Mouse (Mus musculus): Measurements from ENCODE around the gene Pde1c. TPM values are rescaled to one million over a fixed set of nuclear protein-coding genes. Genes with fewer than 3 reads are reported as not detected.
"Not testable (repeated sequence)": the region's sequence is repeated elsewhere in the genome, so short reads cannot be mapped to it uniquely, and the experiment has no call there.

Pde1c gene
- 0.01 TPM in 1 of 2 replicates, not detected in the other for polyA plus RNA-seq (2012)

- Histone ChIP-seq H3K9me3 (ENCODE audit: control insufficient read depth, low read length) (no peaks in the 10 kb centered on the region), H3K4me3 (replicated peaks) (peak within 1 kb of the TSS; percentile 57), H3K36me3 (ENCODE audit: control insufficient read depth) (no peaks in the 10 kb centered on the region), H3K4me1 (ENCODE audit: control insufficient read depth) (peaks cover 6% of the 10 kb centered on the region), H3K27me3 (ENCODE audit: control insufficient read depth) (peaks cover 12% of the 10 kb centered on the region)
- no peak for TF ChIP-seq GATA1 (IDR thresholded peaks at IDR 0.05; ENCODE audit: low read length)
- no peak for TF ChIP-seq TAL1 (IDR thresholded peaks at IDR 0.05; ENCODE audit: low read length)
These were observed at the start of gene Pde1c for GRCm38 (mm10) chr6:56568470-56569372. Gene Pde1c, minus strand, starts transcription at chr6:56569103.

- Histone ChIP-seq H3K9me3 (ENCODE audit: control insufficient read depth, low read length) (no peaks in the 10 kb centered on the region), H3K4me3 (replicated peaks) (no peak overlapping the region), H3K4me1 (ENCODE audit: control insufficient read depth) (no peaks in the 10 kb centered on the region), H3K27me3 (ENCODE audit: control insufficient read depth) (no peaks in the 10 kb centered on the region), H3K36me3 (ENCODE audit: control insufficient read depth) (no peaks in the 10 kb centered on the region)
- TF ChIP-seq TAL1 (IDR thresholded peaks at IDR 0.05; ENCODE audit: low read length) (no peak), GATA1 (IDR thresholded peaks at IDR 0.05; ENCODE audit: low read length) (no peak)
These were observed 48.2 kb upstream of the Pde1c start for GRCm38 (mm10) chr6:56616982-56617613.

- Histone ChIP-seq H3K4me3 (replicated peaks) (no peak overlapping the region), H3K27me3 (ENCODE audit: control insufficient read depth) (no peaks in the 10 kb centered on the region), H3K9me3 (ENCODE audit: control insufficient read depth, low read length) (no peaks in the 10 kb centered on the region), H3K36me3 (ENCODE audit: control insufficient read depth) (no peaks in the 10 kb centered on the region), H3K4me1 (ENCODE audit: control insufficient read depth) (no peaks in the 10 kb centered on the region)
- TF ChIP-seq TAL1 (IDR thresholded peaks at IDR 0.05; ENCODE audit: low read length): no peak
- TF ChIP-seq GATA1 (IDR thresholded peaks at IDR 0.05; ENCODE audit: low read length): no peak
These were observed 47.5 kb upstream of the Pde1c start for GRCm38 (mm10) chr6:56616228-56616981.

DNA sequence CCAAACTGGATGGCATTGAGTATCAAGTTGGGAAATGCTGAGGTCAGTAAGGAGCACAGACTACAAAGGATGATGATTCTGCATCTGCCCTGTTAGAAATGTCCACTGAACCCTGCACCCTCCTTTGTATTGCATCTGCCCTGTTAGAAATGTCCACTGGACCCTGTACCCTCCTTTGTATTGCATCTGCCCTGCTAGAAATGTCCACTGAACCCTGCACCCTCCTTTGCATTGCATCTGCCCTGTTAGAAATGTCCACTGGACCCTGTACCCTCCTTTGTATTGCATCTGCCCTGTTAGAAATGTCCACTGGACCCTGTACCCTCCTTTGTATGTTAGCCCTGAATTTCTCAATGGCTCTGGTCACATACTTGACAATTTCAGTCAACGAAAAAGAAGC is 40.6 kb upstream of the Pde1c start:
- not testable (repeated sequence) for H3K4me1 ChIP-seq (ENCODE audit: control insufficient read depth); H3K36me3 ChIP-seq (ENCODE audit: control insufficient read depth); H3K9me3 ChIP-seq (ENCODE audit: control insufficient read depth, low read length); H3K4me3 ChIP-seq (replicated peaks); H3K27me3 ChIP-seq (ENCODE audit: control insufficient read depth)

DNA sequence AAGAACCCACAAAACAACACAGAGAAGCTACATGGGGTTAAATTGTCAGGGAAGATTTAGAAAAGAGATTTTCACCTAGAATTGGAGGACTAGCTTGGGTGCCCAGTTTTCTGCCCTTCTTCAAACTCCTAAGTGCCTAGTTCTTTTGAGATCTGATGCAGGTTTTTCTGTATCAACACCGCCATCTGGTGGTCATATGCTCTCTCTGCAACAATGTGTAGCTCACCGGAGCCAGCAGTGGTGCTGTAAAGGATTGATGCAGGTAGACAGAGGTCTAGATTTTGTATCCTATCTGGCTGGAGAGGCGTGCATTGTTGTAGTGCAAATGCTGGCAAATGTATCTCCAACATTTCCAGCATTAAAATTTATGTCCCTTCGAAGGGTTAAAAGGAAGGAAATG is 39.4 kb upstream of the Pde1c start:
- H3K9me3 ChIP-seq (ENCODE audit: control insufficient read depth, low read length): no peaks in the 10 kb centered on the region
- H3K36me3 ChIP-seq (ENCODE audit: control insufficient read depth): no peaks in the 10 kb centered on the region
- TF ChIP-seq GATA1 (IDR thresholded peaks at IDR 0.05; ENCODE audit: low read length) (no peak), TAL1 (IDR thresholded peaks at IDR 0.05; ENCODE audit: low read length) (no peak)
- H3K4me3 ChIP-seq (replicated peaks): no peak overlapping the region
- no peaks in the 10 kb centered on the region for H3K4me1 ChIP-seq (ENCODE audit: control insufficient read depth)
- H3K27me3 ChIP-seq (ENCODE audit: control insufficient read depth): no peaks in the 10 kb centered on the region

DNA sequence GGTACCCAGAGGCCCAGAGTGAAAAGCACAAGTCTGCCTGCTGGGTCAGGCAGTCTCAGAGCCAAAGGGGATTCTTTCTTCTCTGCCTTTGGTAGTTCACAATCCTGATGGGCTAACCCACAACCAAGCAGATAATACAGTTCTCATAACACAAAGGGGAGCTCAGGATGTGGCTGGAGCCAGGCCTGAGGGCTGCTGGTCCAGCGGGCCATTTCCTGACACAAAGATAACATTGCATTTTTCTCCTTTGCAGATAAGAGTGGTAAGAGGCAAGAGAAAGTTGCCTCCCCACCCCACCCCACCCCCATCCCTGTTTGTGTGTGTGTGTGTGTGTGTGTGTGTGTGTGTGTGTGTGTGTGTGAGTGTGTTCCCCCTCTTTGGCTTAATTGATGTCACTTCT is 10.7 kb upstream of the Pde1c start:
- H3K36me3 ChIP-seq (ENCODE audit: control insufficient read depth): no peaks in the 10 kb centered on the region
- H3K4me3 ChIP-seq (replicated peaks): no peak overlapping the region
- no peaks in the 10 kb centered on the region for H3K9me3 ChIP-seq (ENCODE audit: control insufficient read depth, low read length)
- no peaks in the 10 kb centered on the region for H3K27me3 ChIP-seq (ENCODE audit: control insufficient read depth)
- no peak for TF ChIP-seq TAL1 (IDR thresholded peaks at IDR 0.05; ENCODE audit: low read length)
- TF ChIP-seq GATA1 (IDR thresholded peaks at IDR 0.05; ENCODE audit: low read length): no peak
- H3K4me1 ChIP-seq (ENCODE audit: control insufficient read depth): no peaks in the 10 kb centered on the region

- TF ChIP-seq TAL1 (IDR thresholded peaks at IDR 0.05; ENCODE audit: low read length): no peak
- TF ChIP-seq GATA1 (IDR thresholded peaks at IDR 0.05; ENCODE audit: low read length): no peak
- Histone ChIP-seq H3K27me3 (ENCODE audit: control insufficient read depth) (no peaks in the 10 kb centered on the region), H3K4me1 (ENCODE audit: control insufficient read depth) (no peaks in the 10 kb centered on the region), H3K36me3 (ENCODE audit: control insufficient read depth) (no peaks in the 10 kb centered on the region), H3K4me3 (replicated peaks) (no peak overlapping the region), H3K9me3 (ENCODE audit: control insufficient read depth, low read length) (no peaks in the 10 kb centered on the region)
These were observed 8.0 kb downstream of the Pde1c start for GRCm38 (mm10) chr6:56560891-56561290.

GRCm38 (mm10) chr6:56560474-56560888 is 8.4 kb downstream of the Pde1c start:
- no peak overlapping the region for H3K4me3 ChIP-seq (replicated peaks)

GRCm38 (mm10) chr6:56558711-56559110 is 10.2 kb downstream of the Pde1c start:
- H3K27me3 ChIP-seq (ENCODE audit: control insufficient read depth): no peaks in the 10 kb centered on the region

More at GRCm38 (mm10) chr6:56560474-56560888, 8.4 kb downstream of the Pde1c start:
- no peaks in the 10 kb centered on the region for H3K36me3 ChIP-seq (ENCODE audit: control insufficient read depth)
- no peaks in the 10 kb centered on the region for H3K4me1 ChIP-seq (ENCODE audit: control insufficient read depth)
- no peaks in the 10 kb centered on the region for H3K9me3 ChIP-seq (ENCODE audit: control insufficient read depth, low read length)
- TF ChIP-seq GATA1 (IDR thresholded peaks at IDR 0.05; ENCODE audit: low read length) (no peak), TAL1 (IDR thresholded peaks at IDR 0.05; ENCODE audit: low read length) (no peak)
- H3K27me3 ChIP-seq (ENCODE audit: control insufficient read depth): no peaks in the 10 kb centered on the region

More at GRCm38 (mm10) chr6:56558711-56559110, 10.2 kb downstream of the Pde1c start:
- Histone ChIP-seq H3K9me3 (ENCODE audit: control insufficient read depth, low read length) (no peaks in the 10 kb centered on the region), H3K4me1 (ENCODE audit: control insufficient read depth) (no peaks in the 10 kb centered on the region), H3K36me3 (ENCODE audit: control insufficient read depth) (no peaks in the 10 kb centered on the region), H3K4me3 (replicated peaks) (no peak overlapping the region)
- no peak for TF ChIP-seq TAL1 (IDR thresholded peaks at IDR 0.05; ENCODE audit: low read length)
- no peak for TF ChIP-seq GATA1 (IDR thresholded peaks at IDR 0.05; ENCODE audit: low read length)
